Comparison of ENCODE assay signal across 10 mouse cellular contexts in the genomic region with DNA sequence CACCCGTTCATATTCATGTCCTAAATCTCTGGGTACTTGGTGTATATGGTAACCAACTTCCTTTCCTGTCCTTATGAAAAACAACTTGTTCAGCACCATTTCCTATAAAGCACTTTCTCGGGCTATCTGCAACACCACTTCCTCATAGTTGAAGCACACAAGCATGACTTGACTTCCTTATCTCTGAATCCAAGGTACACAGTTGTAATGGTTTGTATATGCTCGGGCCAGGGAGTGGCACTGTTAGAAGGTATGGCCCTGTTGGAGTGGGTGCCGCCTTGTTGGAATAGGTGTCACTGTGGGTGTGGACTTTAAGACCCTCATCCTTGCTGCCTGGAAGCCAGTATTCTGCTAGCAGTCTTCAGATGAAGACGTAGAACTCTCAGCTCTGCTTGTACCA. TPM values are rescaled to one million over a fixed set of nuclear protein-coding genes. Genes with fewer than 3 reads are reported as not detected.
DNase-seq lines count a peak whose midpoint lies in the region; ATAC-seq and TF ChIP-seq lines count a peak whose summit lies in the region.
"Had no signal": no experiment of that assay in that cellular context is flagged by ENCODE, and none has a peak within 500 bp of the region (broad histone marks: within the 10 kb centered on the region; RNA-seq: fewer than 3 reads in every experiment).

No protein-coding gene starts in this region.

- H3K9me3 ChIP-seq in heart, embryonic 10.5 days: no peaks in the 10 kb centered on the region
- H3K9me3 ChIP-seq in liver, postnatal 0 days (ENCODE audit: low read length): no peaks in the 10 kb centered on the region
- H3K9me3 ChIP-seq in midbrain, postnatal 0 days (ENCODE audit: low read length): no peaks in the 10 kb centered on the region
- H3K9me3 ChIP-seq: embryonic facial prominence, embryonic 15.5 days had no signal

- peaks cover 2% of the 10 kb centered on the region; the same call in 1 of the 2 replicates for H3K36me3 ChIP-seq in heart, embryonic 10.5 days
- 0 out of 2 replicates have a peak, but pooled peaks cover 2% of the 10 kb centered on the region for H3K36me3 ChIP-seq in liver, postnatal 0 days (replicated peaks; ENCODE audit: insufficient read depth, low read length)
- no peaks in the 10 kb centered on the region for H3K36me3 ChIP-seq in midbrain, postnatal 0 days (ENCODE audit: insufficient read depth, low read length)
- H3K36me3 ChIP-seq: embryonic facial prominence, embryonic 15.5 days had no signal

- TF ChIP-seq EP300 in liver, postnatal 0 days (IDR thresholded peaks at IDR 0.05; ENCODE audit: low read depth): peak; percentile 96

- no peak overlapping the region for H3K27ac ChIP-seq in heart, embryonic 10.5 days
- peak overlapping the region; percentile 82 for H3K27ac ChIP-seq in liver, postnatal 0 days (ENCODE audit: low read depth)
- H3K27ac ChIP-seq in midbrain, postnatal 0 days (ENCODE audit: low read depth, low read length): no peak overlapping the region
- H3K27ac ChIP-seq: embryonic facial prominence, embryonic 15.5 days; left cerebral cortex, adult 2 months had no signal

- no peaks in the 10 kb centered on the region for H3K27me3 ChIP-seq in heart, embryonic 10.5 days (ENCODE audit: insufficient read depth, poor library complexity, severe bottlenecking)
- H3K27me3 ChIP-seq in liver, postnatal 0 days (ENCODE audit: insufficient read depth, low read length): no peaks in the 10 kb centered on the region
- H3K27me3 ChIP-seq in midbrain, postnatal 0 days (ENCODE audit: insufficient read depth, low read length): no peaks in the 10 kb centered on the region
- H3K27me3 ChIP-seq: embryonic facial prominence, embryonic 15.5 days had no signal

- TF ChIP-seq CTCF in liver, postnatal 0 days (IDR thresholded peaks at IDR 0.05; ENCODE audit: low read depth): peak; percentile 28
- no peak for TF ChIP-seq CTCF in midbrain, postnatal 0 days (IDR thresholded peaks at IDR 0.05)

- H3K4me1 ChIP-seq in heart, embryonic 10.5 days: peaks cover 34% of the 10 kb centered on the region
- peaks cover 27% of the 10 kb centered on the region for H3K4me1 ChIP-seq in liver, postnatal 0 days (ENCODE audit: insufficient read depth)
- H3K4me1 ChIP-seq in midbrain, postnatal 0 days (ENCODE audit: insufficient read depth, low read length): no peaks in the 10 kb centered on the region
- H3K4me1 ChIP-seq: embryonic facial prominence, embryonic 15.5 days had no signal

- H3K4me3 ChIP-seq in heart, embryonic 10.5 days: no peak overlapping the region
- H3K4me3 ChIP-seq in liver, postnatal 0 days (ENCODE audit: low read depth, low read length): no peak overlapping the region
- no peak overlapping the region for H3K4me3 ChIP-seq in midbrain, postnatal 0 days (ENCODE audit: low read depth, low read length)
- H3K4me3 ChIP-seq: embryonic facial prominence, embryonic 15.5 days; left cerebral cortex, adult 2 months had no signal

- peak; percentile 79 for DNase-seq in heart, embryonic 10.5 days (ENCODE audit: low spot score)
- no peak for DNase-seq in heart, postnatal 4 days
- DNase-seq in liver, postnatal 0 days: peak; percentile 58
- peak; percentile 70 to 79 for DNase-seq in spleen, postnatal 36 days (ENCODE audit: low spot score in 2 of 2)
- DNase-seq in midbrain, postnatal 0 days (ENCODE audit: low spot score): no peak
- no peak for DNase-seq in left cerebral cortex, adult 11 months (ENCODE audit: low spot score)
- DNase-seq in adrenal gland, adult 18-20 months (ENCODE audit: low spot score in 2 of 2): no peak

- WGBS in heart, embryonic 10.5 days: 61% methylated on average over 5 of the region's 5 CpGs
- 30% methylated on average over 5 of the region's 5 CpGs for WGBS in liver, postnatal 0 days (ENCODE audit: insufficient replicate concordance)
- 92% methylated on average over 5 of the region's 5 CpGs for WGBS in midbrain, postnatal 0 days

- H3K4me2 ChIP-seq in liver, postnatal 0 days (ENCODE audit: low read depth, low read length): peak overlapping the region; percentile 38
- no peak overlapping the region for H3K4me2 ChIP-seq in midbrain, postnatal 0 days (ENCODE audit: low read depth, low read length, poor library complexity, severe bottlenecking)
- H3K4me2 ChIP-seq: embryonic facial prominence, embryonic 15.5 days had no signal

- peak; percentile 94 for ATAC-seq in erythroblast, adult 5-6 weeks (replicated peaks; ENCODE audit: low FRiP score, poor library complexity, severe bottlenecking)
- ATAC-seq in liver, postnatal 0 days: peak; percentile 98
- no peak for ATAC-seq in midbrain, postnatal 0 days (ENCODE audit: low FRiP score)

- no peak overlapping the region for H3K9ac ChIP-seq in liver, postnatal 0 days (replicated peaks)
- H3K9ac ChIP-seq in midbrain, postnatal 0 days (replicated peaks; ENCODE audit: low read length, poor library complexity, severe bottlenecking): no peak overlapping the region
- H3K9ac ChIP-seq: embryonic facial prominence, embryonic 15.5 days had no signal

RNA-seq across cellular contexts. Expression of a gene that starts 23.3 kb away (rescaled TPM):
- 10.8 and 15.0 TPM in 2 replicates for polyA plus RNA-seq in heart, embryonic 10.5 days (2016; fragmentation: Nextera tagmentation; extraction: Ambion mirVana)
- 10 to 100 TPM; 54.3 to 56.4 TPM for total RNA-seq in heart, postnatal 4 days (2021)
- 213 and 257 TPM in 2 replicates for total RNA-seq in erythroblast, adult 5-6 weeks (2015; ENCODE audit: low replicate concordance)
- 160 and 229 TPM in 2 replicates for total RNA-seq in erythroblast, adult 5-6 weeks (2017; ENCODE audit: low replicate concordance)
- polyA plus RNA-seq in liver, postnatal 0 days (2015; fragmentation: Nextera tagmentation; extraction: Ambion mirVana): 15.5 and 21.2 TPM in 2 replicates
- 44.4 and 58.9 TPM in 2 replicates for total RNA-seq in midbrain, postnatal 0 days (2014; rRNA removed)
- polyA plus RNA-seq in midbrain, postnatal 0 days (2015; fragmentation: Nextera tagmentation; extraction: Ambion mirVana): 87.4 and 97.3 TPM in 2 replicates
- 10 to 100 TPM; 47.3 to 47.9 TPM for total RNA-seq in adrenal gland, adult 18-20 months (2021)

RNA-seq across cellular contexts. Expression of a gene that starts 51.7 kb away (rescaled TPM):
- polyA plus RNA-seq in heart, embryonic 10.5 days (2016; fragmentation: Nextera tagmentation; extraction: Ambion mirVana): 38.3 and 47.6 TPM in 2 replicates
- total RNA-seq in heart, postnatal 4 days (2021): 10 to 100 TPM; 12.8 to 14.1 TPM
- 7.1 and 12.1 TPM in 2 replicates for total RNA-seq in erythroblast, adult 5-6 weeks (2015; ENCODE audit: low replicate concordance)
- 3.3 and 7.1 TPM in 2 replicates for total RNA-seq in erythroblast, adult 5-6 weeks (2017; ENCODE audit: low replicate concordance)
- 9.4 and 10.1 TPM in 2 replicates for polyA plus RNA-seq in liver, postnatal 0 days (2015; fragmentation: Nextera tagmentation; extraction: Ambion mirVana)
- 16.0 and 23.4 TPM in 2 replicates for total RNA-seq in midbrain, postnatal 0 days (2014; rRNA removed)
- polyA plus RNA-seq in midbrain, postnatal 0 days (2015; fragmentation: Nextera tagmentation; extraction: Ambion mirVana): 29.7 TPM in 2 replicates
- total RNA-seq in adrenal gland, adult 18-20 months (2021): 10 to 100 TPM; 10.7 to 17.2 TPM

Comparison
In these comparisons a context has a peak if more than half of its experiments do, and no peak if none do; other contexts are left out.
1. DNase-seq: peak in heart, embryonic 10.5 days (single experiment), liver, postnatal 0 days (single experiment) and spleen, postnatal 36 days (2 of 2); none in heart, postnatal 4 days (single experiment), midbrain, postnatal 0 days (single experiment), left cerebral cortex, adult 11 months (single experiment) and adrenal gland, adult 18-20 months (0 of 2).